Mouse (Mus musculus) inflammation-experienced regulatory T-cells, adult 6 months (primary cell): ENCODE measurements around the gene Pknox2. TPM values are rescaled to one million over a fixed set of nuclear protein-coding genes. Genes with fewer than 3 reads are reported as not detected.

ENCODE experiments used
- ATAC-seq: one replicate; pipeline ENCODE4 v1.8.0; 2017
- polyA plus RNA-seq, 3 experiments: library from polyadenylated mRNA; unstranded; fragments of 100-300 nt; shearing (Covaris generic); gene quantifications; one replicate each; pipeline ENCODE4 v1.2.1; 2017

Pknox2 gene
- polyA plus RNA-seq, 3 experiments from 2014 or later, result not detected

DNA sequence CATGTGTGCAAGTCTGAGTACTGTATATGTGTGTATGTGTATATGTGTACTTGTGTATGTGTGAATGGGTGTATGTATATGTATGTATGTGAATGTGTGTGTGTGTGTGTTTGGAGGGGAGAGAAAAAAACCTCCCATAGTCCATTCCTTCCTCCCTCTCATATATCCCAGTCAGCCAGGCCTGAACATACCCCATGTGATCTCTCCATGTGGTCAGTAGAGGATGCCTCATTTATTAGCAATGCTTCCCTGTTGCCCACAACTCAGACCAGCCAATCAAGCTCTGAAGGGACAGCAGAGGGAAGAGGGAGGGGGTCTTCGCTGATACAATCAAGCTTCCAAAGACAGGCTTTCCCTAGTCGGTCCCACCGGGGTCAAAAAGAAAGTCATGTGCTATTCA is 47.6 kb downstream of the Pknox2 start:
- ATAC-seq, result no peak

DNA sequence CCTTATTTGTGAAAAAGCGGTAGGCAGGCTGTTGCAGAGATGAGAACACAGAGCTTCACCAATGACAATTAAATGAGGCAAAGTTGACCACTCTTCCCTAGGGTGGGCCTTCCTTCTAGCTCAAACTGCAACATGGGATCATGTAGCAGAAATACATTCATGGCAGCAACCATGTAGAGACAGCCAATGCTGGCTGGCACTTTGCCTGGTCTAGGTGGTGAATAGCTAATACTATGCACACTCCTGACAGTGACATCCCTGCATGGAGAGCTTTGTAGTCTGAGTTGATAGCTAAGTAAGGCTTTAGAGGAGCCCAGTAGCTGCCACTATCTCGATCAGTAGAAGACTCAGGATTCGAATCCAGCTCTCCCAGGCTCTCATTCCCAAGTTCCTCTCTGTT is 48.6 kb downstream of the Pknox2 start:
- no peak for ATAC-seq

DNA sequence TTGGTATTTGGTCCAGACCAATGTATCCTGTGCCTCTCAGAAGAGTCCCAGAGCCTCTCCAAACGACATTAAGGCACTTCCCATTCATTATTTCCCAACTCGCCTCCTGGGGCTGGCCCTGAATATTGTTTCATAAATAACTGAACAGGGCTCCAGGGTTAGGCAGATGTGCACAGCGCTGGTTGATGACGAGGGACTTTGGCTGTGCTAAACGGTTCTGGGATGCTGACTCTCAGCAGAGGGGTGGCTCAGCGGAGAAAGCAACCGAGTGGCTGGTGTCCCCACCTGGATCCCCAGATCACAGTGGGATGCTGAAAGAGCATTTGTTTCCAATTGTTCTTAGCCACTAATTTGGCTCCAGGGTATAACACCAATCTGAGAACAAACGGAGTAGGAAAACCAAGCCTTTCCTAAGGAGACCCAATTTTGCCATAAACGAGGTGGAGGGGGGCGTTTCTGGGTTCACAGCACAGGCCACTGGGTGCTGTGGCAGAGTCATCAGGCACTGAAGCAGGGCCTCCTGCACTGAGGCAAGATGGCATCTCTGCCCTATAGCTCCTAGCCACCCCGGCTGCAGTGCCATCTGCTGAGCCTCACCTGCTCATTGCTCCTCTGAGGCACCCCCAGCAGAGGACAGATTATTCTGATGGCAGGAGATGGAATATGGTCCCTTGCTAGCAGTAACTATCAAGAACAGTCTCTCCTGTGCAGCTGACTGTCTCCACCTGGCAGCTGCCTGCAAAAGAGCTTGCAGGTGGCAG is 52.8 kb downstream of the Pknox2 start:
- ATAC-seq, result no peak

DNA sequence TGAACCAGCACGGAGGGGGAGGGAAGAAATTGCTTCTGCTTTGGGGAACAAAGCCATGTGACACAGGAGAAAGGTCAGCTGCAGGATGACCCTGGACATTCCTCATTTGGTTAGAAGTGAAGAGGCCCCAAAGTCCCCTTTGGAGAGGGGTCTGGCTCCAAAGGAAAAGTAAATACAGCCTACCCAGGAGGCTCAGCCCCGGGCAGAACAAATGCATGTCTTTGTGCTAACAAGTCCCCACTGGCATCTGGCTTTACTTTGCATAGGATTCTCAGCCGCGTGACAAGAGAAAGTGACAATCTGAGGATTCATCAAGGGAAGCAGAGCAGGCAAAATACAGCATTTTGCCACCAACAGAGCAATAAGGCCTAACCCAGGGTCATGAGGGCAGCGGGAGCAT is 54.1 kb downstream of the Pknox2 start:
- no peak for ATAC-seq

DNA sequence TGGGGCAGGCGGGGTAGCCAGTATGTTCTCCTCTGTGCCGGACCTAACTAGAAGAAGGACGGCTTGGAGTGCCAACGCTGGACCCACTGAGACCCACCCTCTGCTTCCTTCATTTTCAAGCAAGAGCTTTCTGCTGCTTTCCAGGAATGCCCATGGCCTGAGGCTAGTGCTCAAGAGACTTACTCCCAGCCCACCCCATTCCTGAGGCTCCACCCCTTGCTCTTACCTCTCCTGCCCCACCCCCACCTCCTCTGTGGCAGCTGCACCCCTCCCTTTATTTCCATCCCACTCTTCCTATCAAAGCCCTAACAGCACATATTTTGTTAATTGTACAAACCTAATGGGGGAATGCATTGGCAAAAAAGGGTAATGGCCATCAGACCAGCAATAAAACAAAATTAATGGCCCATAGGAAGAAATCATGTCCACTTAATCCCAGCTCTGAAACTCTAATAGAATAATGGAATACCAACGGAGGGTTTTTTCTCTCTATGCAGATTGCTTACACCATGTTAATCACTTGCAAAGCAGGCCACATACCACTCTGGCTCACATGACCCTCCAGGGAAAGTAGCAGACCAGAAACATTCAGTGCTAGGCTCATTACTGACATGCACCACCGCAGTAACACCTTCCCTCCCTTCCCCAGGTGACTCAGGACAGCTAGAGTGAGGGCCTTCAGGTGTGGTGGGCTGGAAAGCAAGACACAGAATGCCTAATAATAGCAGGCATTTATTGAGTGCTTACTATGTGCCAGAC is 57.1 kb downstream of the Pknox2 start:
- ATAC-seq, result no peak

DNA sequence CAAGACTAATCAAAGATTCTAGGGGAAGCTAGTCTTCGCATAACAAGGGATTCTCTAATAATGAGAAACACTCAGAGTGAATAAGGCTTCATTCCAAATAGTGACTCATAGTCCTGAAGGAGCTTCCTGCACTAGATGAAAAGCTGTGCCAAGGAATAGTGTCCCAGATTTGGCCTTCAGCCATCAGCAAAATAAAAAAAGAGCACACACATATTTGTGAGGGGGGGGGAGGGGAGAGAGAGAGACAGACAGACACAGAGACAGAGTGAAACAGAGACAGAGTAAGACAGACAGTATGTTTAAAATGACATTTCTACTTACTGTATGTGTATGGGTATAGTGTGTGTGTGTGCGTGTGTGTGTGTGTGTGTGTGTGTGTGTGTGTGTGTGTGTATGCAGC is 61.8 kb downstream of the Pknox2 start:
- ATAC-seq, result no peak

DNA sequence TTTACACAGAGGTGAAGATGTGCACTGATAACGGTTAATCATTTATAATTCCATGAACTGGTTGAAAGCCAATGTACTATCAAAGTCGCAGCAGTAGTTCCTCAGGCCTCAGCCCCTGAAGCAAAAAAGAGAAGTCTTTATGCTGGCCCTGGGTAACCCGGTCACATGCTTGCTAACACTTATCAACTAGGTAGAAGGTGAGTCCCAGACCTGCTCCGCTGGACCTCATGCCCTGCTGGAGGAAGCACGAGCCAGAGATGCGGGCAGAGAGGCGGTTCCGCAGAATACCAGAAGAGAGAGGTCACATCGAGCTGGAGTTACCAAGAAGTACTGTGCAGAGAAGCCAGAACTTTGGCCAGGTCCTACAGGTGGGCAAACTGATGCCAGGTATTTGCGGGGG is 65.0 kb downstream of the Pknox2 start:
- no peak for ATAC-seq

DNA sequence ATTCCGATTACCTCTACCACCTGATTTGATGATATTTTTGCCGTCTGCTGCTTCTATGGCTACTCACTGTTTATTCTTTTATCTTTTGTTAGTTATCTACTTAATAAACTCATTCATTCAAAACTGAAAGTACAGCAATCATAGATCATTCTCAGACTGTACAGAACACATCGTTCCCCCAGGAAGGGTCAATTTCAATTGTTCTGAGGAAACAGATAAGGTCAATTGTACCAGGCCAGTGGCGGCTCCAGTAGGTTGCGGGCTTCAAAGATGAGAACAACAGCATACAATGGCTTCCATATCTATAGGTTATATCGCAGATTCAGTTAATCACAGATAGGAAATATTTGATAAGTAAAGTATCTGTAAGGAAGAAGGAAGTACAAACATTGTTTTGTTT is 66.9 kb downstream of the Pknox2 start:
- no peak for ATAC-seq

DNA sequence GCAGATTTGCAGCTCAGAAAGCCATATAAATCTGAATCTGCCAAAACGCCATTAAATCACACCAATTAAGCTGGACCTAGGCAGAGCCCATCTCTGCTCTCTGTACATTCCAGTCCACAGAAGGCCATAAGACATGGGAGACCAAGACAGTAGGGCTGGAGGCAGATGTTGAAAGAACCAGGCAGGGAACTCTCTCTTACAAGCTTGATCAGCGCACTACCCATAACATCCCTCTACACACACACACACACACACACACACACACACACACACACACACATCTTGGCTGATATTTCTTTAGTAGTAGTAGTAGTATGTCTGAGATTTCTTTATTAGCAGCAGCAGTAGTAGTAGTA is 70.2 kb downstream of the Pknox2 start:
- no peak for ATAC-seq

DNA sequence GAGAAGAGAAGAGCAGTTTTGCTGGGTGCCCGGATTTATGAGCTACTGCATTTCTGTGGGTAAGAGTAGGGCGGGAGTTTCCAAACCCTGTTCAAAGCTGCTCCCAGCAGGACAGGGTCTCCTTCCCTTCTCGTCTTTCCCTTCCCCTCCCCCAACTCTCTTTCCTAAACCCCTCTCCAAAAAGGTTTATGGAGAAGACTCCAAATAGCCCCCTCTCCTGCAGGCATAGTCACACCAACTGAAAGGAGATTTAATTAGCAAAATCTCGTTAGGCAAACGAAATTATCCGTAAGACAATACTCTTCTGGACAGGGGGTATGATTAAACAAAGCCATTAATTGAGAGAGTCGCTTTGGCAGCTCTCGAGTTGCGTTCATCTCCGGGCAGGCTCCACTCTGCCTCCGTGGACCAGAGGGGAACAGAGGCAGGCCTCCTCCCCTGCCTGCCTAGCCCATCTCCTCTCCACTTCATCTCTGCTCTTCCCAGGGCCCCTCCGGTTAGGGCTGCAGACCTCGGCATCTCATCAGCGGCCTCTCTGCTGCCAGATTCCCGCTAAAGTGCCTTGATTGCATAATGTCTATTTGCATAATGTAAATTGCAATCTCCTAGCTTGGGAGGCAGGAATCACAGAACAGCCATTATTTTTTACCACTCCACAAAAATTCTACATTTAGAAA is 70.7 kb downstream of the Pknox2 start:
- ATAC-seq, result no peak

DNA sequence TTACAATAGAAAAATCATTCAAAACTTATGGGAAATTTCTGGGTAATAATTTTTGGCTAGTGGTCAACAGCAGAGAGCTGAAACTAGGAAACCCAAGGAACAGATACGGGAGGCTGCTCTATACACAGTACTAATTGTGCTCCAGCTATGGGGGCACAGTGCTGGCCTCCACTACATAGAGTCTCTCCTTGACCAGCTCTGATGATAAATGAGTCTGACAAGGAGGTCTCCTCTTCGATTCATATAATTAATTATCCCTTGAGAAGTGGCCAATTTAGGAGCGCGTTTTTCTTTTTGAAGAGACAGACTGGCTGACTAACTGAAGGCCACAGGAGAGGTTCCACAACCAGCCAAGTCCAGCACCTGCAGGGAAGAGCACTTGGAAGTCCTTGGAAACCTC is 71.3 kb downstream of the Pknox2 start:
- ATAC-seq, result no peak

DNA sequence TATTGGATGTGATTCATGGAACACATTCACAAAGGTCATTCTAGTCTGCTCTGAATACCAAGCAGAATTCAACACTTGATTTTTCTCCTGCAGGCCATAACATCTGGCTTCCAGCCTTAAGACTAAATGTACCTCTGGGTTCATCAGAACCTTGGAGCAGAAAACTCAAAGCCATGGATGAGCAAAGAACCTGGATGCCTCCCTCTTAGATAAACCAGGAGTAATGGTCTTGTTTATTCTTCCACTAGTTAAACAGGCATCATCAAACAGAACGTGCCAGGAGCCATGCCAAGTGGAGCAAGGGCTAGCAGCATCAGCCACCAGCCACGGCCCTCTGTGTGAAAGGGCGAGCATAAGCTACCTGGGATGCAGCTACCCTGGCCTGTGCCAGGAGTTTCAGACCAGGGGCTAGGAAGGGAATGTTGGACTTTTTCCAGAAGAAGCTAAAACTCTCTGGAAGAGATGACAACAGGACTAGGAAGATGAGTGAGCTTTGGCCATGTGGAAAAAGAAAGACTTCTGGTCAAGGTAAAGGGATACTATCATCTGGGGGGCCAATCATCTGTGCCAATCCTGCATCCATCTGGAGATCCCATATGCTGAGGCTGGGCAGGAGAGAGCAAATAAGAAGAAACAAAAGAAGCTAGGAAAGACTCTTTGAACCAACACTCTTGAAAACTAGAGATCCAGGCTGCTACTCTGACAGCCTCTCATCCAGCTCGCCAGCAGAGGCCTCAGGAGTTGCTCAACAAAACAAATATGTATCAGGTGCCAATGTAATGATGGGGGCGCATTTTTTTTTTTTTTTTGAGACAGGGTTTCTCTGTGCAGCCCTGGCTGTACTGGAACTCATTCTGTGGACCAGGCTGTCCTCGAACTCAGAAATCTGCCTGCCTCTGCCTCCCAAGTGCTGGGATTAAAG is 77.6 kb downstream of the Pknox2 start:
- no peak for ATAC-seq

DNA sequence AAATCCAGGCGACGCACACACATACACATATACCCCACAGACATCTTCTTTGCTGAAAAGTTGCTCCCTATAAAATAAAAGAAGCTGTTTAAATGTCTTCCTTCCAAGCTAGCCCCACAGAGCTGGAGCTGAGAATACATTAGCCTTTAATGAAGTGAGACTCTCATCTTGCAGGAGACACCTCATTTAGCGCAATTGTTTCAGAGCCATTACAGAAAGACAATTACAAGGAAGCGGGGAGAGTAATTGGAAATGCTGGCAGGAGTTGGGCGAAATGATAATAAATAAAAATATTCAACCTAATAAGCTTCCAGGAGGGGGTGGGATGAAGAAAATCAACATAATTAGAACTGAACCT is 79.8 kb downstream of the Pknox2 start:
- no peak for ATAC-seq

DNA sequence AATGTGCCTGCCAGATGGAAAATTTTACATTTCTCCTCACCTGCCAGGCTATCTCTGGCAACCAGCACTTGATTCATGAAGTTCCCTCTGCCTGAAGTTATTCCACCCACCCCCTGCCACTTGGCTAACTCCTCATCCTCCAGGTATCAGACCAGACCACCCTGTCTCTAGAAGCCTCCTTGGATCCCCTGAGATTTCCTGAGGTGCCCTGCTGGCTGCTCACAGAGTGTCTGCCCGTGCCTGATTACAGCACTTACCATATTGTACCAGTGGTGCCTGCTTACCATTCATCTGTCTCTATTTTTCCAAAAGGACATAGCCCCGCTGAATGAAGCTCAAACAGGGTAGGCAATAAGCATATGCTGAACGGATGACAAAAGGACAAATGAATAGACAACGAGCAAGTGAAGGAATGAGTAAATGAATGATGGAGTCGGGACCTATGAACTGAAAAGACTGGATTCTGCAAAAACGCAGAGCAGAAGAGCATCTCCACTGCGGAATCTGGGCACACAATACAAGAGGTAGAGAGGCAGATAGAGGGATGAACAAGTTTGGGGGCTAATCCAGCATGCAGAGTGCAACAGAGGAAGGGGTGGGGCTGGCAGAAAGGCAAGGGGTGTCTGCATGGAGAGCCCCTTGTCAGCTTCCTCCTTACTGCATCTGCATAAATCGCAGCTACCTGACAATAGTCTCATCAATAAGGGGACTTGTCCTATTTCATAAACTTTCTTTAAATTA is 80.3 kb downstream of the Pknox2 start:
- ATAC-seq, result no peak

DNA sequence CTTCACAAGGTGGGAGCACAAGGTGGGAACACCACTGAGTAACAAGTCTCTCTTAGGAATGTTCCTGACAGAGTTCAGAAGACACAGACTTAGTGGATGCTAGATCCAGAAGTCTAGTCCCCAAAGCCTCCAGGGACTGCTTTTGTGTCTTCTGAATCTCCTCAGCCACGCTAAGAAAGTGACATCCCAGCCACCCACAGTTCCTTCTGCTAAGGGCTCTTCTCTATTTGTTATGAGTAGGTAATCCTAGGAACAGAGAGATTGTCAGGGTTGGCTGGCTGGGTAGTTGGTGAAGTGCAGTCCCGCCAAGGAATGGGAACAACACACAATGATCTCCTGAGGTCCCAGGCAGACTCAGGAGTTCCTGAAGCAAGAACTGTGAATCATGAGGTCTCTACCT is 85.6 kb downstream of the Pknox2 start:
- ATAC-seq, result no peak

DNA sequence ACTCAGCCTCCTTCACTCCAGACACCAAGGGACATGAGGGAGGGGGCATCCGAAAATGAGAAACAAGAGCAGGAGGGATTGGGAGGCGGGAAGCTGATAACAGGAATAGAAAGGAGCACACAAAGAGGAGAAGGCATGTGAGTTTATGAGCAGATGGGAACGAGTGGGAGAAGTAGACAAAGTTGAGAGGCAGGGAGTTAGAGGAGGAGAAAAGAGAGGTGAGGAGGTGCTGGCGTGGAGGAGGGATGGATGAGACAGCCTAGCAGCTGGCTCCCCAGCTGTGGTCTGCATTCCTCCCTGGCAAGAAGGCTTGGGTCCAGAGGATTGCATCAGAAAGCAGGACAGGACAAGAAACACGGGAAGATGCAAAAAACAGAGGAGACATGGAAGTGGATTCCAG is 92.5 kb downstream of the Pknox2 start:
- no peak for ATAC-seq

DNA sequence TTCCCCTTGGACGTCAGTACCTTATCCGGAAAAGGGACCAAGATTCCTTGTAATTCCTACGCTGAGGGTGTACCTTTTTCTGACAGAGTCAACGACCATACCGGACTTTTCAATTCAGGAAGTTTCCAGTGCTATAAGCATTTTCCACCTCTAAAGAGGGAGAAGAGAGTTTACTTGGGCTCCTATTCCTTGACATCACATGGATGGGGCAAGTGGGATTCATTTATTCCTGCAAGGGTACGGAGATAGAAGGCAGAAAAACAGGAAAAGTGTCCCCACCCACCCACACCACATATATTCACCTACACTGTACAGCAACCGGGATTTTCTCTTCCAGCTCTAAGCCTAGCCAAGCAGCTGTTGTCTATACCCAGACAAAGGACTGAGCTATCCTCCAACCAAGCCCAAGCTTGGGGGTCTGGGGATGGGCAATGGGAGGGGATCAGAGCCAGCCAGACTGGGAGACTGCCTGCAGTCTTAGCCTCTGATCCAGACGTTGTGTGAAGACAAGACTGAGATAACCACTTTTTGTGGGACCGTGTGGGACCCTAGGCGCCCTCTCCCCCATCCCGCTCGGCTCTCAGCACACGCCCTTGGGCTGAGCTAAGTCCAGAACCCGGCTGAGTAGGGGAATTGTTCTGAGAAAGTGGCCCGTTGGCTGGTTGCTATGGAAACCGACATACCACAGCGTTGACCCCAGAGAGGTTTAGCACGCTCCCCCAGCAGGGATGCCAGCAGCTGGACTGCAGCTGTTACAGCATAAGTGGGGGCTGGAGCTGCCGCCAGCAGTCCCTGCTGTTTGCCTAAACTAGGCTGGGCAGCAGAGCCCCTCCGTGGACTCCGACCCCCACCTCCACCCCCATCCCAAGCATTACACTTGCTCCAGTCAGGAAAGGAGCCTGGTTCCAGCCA is 93.3 kb downstream of the Pknox2 start:
- ATAC-seq, result no peak

DNA sequence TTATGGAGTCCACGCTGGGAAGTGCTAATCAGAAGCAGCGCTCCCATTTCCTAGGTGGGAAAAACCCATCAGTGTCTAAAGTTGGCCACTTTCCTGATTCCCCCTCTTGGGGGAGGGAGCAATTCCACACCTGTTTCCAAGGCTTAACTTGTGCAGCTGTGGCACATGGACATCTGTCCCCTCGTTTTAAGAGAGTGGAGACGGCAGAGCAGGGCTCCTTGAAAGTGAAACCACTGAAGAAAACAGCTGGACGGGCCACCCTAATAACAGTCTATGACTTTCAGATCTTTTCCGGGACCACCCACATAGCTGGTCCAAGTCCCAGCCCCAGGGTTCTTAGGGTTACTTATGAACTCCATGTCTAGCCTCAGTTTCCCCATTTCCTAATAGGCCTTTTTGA is 94.2 kb downstream of the Pknox2 start:
- ATAC-seq, result no peak

DNA sequence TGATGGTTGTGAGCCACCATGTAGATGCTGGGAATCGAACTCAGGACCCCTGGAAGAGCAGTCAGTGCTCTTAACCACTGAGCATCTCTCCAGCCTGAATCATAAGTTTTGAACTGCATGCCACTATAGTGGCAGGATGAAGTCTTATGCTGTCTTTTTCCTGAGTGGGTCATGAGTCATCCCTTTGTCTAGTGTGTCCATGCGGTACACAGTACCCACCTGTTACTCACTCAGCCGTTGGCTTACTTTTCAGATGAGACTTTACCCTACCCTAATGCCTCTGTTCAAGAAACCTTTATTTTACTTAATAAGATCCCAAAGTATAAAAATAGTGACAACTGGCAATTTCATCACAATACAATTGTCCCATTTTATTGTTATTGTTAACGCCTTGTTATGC is 95.5 kb downstream of the Pknox2 start:
- no peak for ATAC-seq

DNA sequence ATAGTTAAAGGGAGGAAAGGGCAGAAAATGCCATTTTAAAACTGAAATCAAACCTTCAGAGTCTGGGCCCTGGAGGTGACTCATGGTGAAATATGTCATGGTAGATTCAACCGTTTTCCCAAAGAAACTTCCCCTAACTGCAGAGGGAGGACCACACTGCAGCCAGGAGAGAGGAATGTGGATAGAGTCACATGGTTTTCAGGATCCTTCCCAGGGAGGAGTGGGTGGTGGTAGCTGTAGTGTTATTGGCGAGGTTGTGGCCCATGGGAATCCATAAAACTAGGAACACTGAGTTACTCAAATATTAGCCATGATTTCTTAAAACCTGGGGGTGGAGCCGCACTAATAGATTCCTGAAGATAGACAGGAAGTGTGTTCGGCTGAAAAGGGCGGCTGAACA is 99.7 kb downstream of the Pknox2 start:
- ATAC-seq, result no peak

DNA sequence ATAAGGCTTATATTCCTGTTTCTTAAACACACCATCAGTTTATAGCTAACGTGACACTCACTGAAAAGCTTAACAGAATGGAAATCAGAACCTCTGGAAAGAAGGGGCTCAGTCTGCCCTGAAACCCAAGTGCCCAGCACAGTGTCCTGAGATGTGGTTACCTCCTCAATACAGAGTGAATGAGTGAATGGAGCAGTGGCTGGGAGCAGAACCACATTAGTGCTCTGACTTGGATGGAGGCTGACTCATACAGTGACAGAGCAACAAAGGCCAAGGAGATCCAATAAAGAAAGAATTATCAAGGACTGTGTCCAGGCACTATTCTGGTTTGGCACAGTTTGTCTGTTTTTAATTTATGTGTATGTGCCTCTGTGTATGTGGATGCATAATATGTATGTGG is 101.3 kb downstream of the Pknox2 start:
- ATAC-seq, result no peak
